Mouse (Mus musculus) forebrain, embryonic 10.5 days (tissue): Measurements from ENCODE around the gene Fgfr2. TPM values are rescaled to one million over a fixed set of nuclear protein-coding genes. Genes with fewer than 3 reads are reported as not detected.

ENCODE experiments used
- DNase-seq: peaks from one replicate; pipeline ENCODE4 v3.0.0-alpha.2; 2017; ENCODE audit warnings: low spot score; ENCODE audit errors: extremely low spot score
- H3K27ac ChIP-seq: fragments of 300-500 bp; sonication (generic); 2 replicates; pipeline ENCODE4 v1.5.1; 2016; ENCODE audit warnings: mild to moderate bottlenecking
- H3K27me3 ChIP-seq: fragments of 300-500 bp; sonication (generic); 2 replicates; pipeline ENCODE4 v1.6.1; 2016; ENCODE audit warnings: mild to moderate bottlenecking; ENCODE audit not compliant: poor library complexity, severe bottlenecking
- H3K36me3 ChIP-seq: fragments of 300-500 bp; sonication (generic); replicated peaks from 2 replicates; pipeline ENCODE4 v1.6.1; 2016; ENCODE audit warnings: mild to moderate bottlenecking, moderate library complexity
- H3K4me1 ChIP-seq: fragments of 300-500 bp; sonication (generic); 2 replicates; pipeline ENCODE4 v1.6.1; 2016
- H3K4me3 ChIP-seq: fragments of 300-500 bp; sonication (generic); 2 replicates; pipeline ENCODE4 v1.5.1; 2016; ENCODE audit warnings: mild to moderate bottlenecking, moderate library complexity
- H3K9me3 ChIP-seq: fragments of 300-500 bp; sonication (generic); 2 replicates; pipeline ENCODE4 v1.6.1; 2016; ENCODE audit warnings: mild to moderate bottlenecking, moderate library complexity
- WGBS: fragments of 180-500 bp; shearing (Covaris S2); methylation state at CpG from one replicate; pipeline ENCODE4 v1.1.7; 2016; 5-methylcytosine and 5-hydroxymethylcytosine counted together
- polyA plus RNA-seq: library from polyadenylated mRNA; unstranded; fragments of >200 nt; fragmentation: Nextera tagmentation; extraction: Ambion mirVana; gene quantifications from 2 replicates; pipeline ENCODE4 v1.2.1, GENCODE M21; 2016

Fgfr2 gene
- polyA plus RNA-seq, 1 experiment from 2014 or later: 55.7 TPM

GRCm38 (mm10) chr7:130316294-130316693 lies 2806.9 kb downstream of the Fgfr2 start:
- 95% methylated on average over 3 of the region's 3 CpGs for WGBS
- Histone ChIP-seq H3K4me3 (no peak overlapping the region), H3K36me3 (no peaks in the 10 kb centered on the region), H3K27ac (no peak overlapping the region), H3K4me1 (peaks cover 18% of the 10 kb centered on the region), H3K27me3 (peaks cover 10% of the 10 kb centered on the region), H3K9me3 (no peaks in the 10 kb centered on the region)
- DNase-seq: no peak

- H3K9me3 ChIP-seq: no peaks in the 10 kb centered on the region
- no peaks in the 10 kb centered on the region for H3K36me3 ChIP-seq
- no peak overlapping the region for H3K4me3 ChIP-seq
- peaks cover 12% of the 10 kb centered on the region; the same call in 1 of the 2 replicates for H3K27me3 ChIP-seq
- peaks cover 16% of the 10 kb centered on the region for H3K4me1 ChIP-seq
- WGBS: 79% methylated on average over 6 of the region's 6 CpGs
- no peak overlapping the region for H3K27ac ChIP-seq
- DNase-seq: no peak
These were observed 2807.9 kb downstream of the Fgfr2 start for GRCm38 (mm10) chr7:130315221-130315620.

- no peak overlapping the region for H3K4me3 ChIP-seq
- peaks cover 11% of the 10 kb centered on the region for H3K4me1 ChIP-seq
- no peak for DNase-seq
- WGBS: 92% methylated on average over 6 of the region's 6 CpGs
- no peak overlapping the region for H3K27ac ChIP-seq
- peaks cover 7% of the 10 kb centered on the region; the same call in 1 of the 2 replicates for H3K27me3 ChIP-seq
- no peaks in the 10 kb centered on the region for H3K36me3 ChIP-seq
- H3K9me3 ChIP-seq: no peaks in the 10 kb centered on the region
These were observed 2808.5 kb downstream of the Fgfr2 start for GRCm38 (mm10) chr7:130314658-130315057.

DNA sequence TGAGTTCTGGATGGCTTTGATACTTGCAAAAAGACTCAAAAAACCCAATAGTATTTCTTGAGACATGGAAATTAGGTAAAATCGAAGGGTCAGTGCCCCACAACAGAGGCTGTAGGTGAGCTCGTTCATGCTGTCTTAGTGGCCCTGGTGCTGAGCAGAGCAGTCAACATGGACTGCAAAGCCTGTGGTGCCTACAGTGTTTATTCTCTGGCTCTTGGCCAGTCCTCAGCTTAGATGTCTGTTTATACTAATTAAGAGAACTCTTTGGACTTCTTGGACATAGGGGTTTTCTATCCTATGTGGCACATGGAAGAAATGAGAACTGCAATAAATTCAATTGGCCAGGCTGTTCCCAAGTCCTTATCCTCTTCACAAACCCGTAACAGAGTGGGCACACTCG lies 2811.8 kb downstream of the Fgfr2 start:
- no peak overlapping the region for H3K4me3 ChIP-seq
- WGBS: 87% methylated on average over 4 of the region's 4 CpGs

GRCm38 (mm10) chr7:130309180-130309579 lies 2814.0 kb downstream of the Fgfr2 start:
- Histone ChIP-seq H3K4me1 (peaks cover 7% of the 10 kb centered on the region), H3K4me3 (no peak overlapping the region), H3K27ac (no peak overlapping the region), H3K9me3 (no peaks in the 10 kb centered on the region), H3K36me3 (no peaks in the 10 kb centered on the region), H3K27me3 (0 out of 2 replicates have a peak, but pooled peaks cover 3% of the 10 kb centered on the region)
- 85% methylated on average over 2 of the region's 2 CpGs for WGBS
- DNase-seq: no peak

More for the DNA sequence above, 2811.8 kb downstream of the Fgfr2 start:
- Histone ChIP-seq H3K9me3 (no peaks in the 10 kb centered on the region), H3K36me3 (no peaks in the 10 kb centered on the region), H3K27me3 (0 out of 2 replicates have a peak, but pooled peaks cover 3% of the 10 kb centered on the region), H3K4me1 (peaks cover 7% of the 10 kb centered on the region), H3K27ac (no peak overlapping the region)
- DNase-seq: no peak

DNA sequence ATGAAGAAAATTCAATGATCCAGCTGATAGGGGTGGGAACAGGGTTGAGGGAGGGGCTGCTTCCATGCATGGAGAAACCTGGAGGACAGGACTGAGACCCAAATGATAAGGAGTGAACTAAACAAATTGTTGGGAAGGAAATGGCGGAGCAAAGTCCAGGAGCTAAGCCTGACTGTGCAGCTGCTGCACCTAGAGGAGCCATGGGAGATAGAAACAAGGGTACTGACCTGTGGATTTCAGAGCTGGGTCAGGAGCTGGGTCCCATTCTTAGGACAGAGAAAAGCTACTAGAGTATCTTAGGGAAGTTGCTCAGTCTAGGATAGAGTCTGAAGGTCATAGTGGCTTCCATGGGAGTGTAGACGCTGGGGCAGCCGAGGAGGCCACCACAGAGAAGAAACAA lies 2816.1 kb downstream of the Fgfr2 start:
- H3K4me1 ChIP-seq: peaks cover 7% of the 10 kb centered on the region
- no peak for DNase-seq
- H3K27ac ChIP-seq: 0 out of 2 replicates have a peak overlapping the region, but pooled peaks have one; percentile 11
- 0 out of 2 replicates have a peak, but pooled peaks cover 3% of the 10 kb centered on the region for H3K27me3 ChIP-seq
- no peaks in the 10 kb centered on the region for H3K36me3 ChIP-seq
- no peaks in the 10 kb centered on the region for H3K9me3 ChIP-seq
- 91% methylated on average over 3 of the region's 3 CpGs for WGBS
- no peak overlapping the region for H3K4me3 ChIP-seq

DNA sequence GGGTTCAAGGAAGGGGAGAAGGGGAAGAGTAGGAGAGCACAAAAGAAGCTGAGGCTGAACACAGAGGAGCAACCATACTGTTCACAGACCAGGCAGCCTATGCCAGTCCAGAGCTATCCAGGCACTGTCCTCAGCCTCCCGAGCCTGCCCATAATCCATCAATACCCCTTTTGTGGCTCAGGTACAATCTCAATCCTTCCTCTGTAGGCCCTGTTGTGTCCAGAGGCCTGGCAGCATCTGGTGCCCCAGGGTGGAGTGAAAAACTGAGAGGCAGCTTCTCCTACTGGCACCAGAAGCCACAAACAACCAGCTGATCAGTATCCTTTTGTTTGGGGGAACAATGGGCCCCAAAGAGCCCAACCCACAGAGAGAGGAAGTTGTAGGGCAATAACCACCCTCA lies 2818.5 kb downstream of the Fgfr2 start:
- DNase-seq: no peak
- H3K4me1 ChIP-seq: peaks cover 4% of the 10 kb centered on the region; the same call in 1 of the 2 replicates
- H3K4me3 ChIP-seq: no peak overlapping the region
- WGBS: 64% methylated on average over 1 of the region's 1 CpGs
- H3K27me3 ChIP-seq: no peaks in the 10 kb centered on the region
- H3K36me3 ChIP-seq: no peaks in the 10 kb centered on the region
- no peaks in the 10 kb centered on the region for H3K9me3 ChIP-seq
- H3K27ac ChIP-seq: no peak overlapping the region

DNA sequence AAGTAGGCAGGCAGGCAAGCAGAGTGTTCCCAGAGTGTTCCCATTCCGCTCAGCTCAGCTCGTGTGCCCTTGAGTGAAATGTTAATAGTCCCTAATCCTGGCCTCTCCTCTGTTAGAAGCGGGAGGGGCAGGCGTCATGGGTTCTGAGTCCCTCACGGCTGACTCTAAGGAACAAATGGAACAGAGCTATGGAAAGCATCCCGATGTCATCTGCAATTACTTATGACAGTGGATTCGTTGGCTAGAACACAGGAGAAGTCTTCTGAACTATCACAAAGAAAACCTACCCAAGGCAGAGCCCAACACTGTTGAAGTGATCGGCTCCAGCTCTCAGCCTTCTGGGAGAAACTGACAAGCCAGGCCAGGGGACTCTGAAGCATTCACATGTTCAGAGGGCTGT lies 2819.7 kb downstream of the Fgfr2 start:
- Histone ChIP-seq H3K27me3 (no peaks in the 10 kb centered on the region), H3K27ac (no peak overlapping the region), H3K9me3 (no peaks in the 10 kb centered on the region), H3K4me1 (peaks cover 13% of the 10 kb centered on the region), H3K36me3 (no peaks in the 10 kb centered on the region), H3K4me3 (no peak overlapping the region)
- no peak for DNase-seq
- 63% methylated on average over 8 of the region's 8 CpGs for WGBS

- Histone ChIP-seq H3K27ac (no peak overlapping the region), H3K4me1 (peaks cover 13% of the 10 kb centered on the region), H3K9me3 (no peaks in the 10 kb centered on the region), H3K4me3 (no peak overlapping the region), H3K27me3 (no peaks in the 10 kb centered on the region), H3K36me3 (no peaks in the 10 kb centered on the region)
- DNase-seq: no peak
- WGBS: 91% methylated on average over 3 of the region's 3 CpGs
These were observed 2822.5 kb downstream of the Fgfr2 start for GRCm38 (mm10) chr7:130300606-130301005.

GRCm38 (mm10) chr7:130298926-130299594 lies 2824.1 kb downstream of the Fgfr2 start:
- Histone ChIP-seq H3K36me3 (no peaks in the 10 kb centered on the region), H3K9me3 (no peaks in the 10 kb centered on the region), H3K4me3 (no peak overlapping the region), H3K4me1 (peaks cover 13% of the 10 kb centered on the region), H3K27me3 (no peaks in the 10 kb centered on the region), H3K27ac (peak overlapping the region; percentile 22; the same call in 1 of the 2 replicates)
- 80% methylated on average over 3 of the region's 3 CpGs for WGBS
- no peak for DNase-seq

DNA sequence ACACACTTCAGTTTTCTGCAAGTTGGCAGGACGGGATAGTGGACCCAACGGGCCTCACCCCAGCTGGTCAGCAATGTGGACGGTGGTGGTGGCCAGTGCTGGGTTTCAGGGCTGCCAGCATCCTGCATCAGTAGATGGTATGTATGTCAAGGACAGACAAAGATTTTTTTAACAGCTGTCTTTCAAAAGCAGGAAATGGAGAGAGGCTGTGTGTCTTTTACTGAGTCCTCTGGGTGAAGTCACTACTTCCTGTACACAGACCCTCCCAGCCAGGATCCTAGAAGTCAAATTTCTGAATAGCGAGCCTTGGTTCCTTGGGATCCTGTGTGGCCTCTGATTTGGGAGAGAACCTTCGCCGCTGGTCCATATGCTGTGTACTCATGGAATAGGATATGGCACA lies 2832.0 kb downstream of the Fgfr2 start:
- Histone ChIP-seq H3K4me1 (peaks cover 44% of the 10 kb centered on the region), H3K4me3 (no peak overlapping the region), H3K36me3 (no peaks in the 10 kb centered on the region), H3K9me3 (no peaks in the 10 kb centered on the region), H3K27me3 (peaks cover 62% of the 10 kb centered on the region), H3K27ac (no peak overlapping the region; the same call in 1 of the 2 replicates)
- 83% methylated on average over 6 of the region's 6 CpGs for WGBS
- no peak for DNase-seq

DNA sequence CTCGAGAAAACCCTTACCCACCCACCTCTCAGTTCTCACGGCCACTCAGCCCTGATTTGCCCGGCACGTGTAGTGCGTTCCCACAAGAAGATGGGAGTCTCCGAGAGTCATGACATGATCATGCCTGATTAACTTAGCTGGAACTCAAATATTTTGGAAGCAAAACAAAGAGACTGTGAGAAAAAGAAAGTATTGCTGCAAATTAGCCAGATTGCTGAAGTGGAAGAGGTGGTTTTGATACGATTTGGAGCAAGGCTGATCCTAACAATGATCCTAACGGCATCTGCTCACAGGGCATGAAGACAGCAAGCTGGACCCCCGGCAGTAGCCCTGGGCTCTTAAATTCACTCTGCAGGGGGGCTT lies 2833.7 kb downstream of the Fgfr2 start:
- no peaks in the 10 kb centered on the region for H3K9me3 ChIP-seq
- H3K27me3 ChIP-seq: peaks cover 69% of the 10 kb centered on the region
- H3K27ac ChIP-seq: peak overlapping the region; percentile 26
- H3K36me3 ChIP-seq: no peaks in the 10 kb centered on the region
- H3K4me3 ChIP-seq: peak overlapping the region; percentile 22; the same call in 1 of the 2 replicates
- 31% methylated on average over 9 of the region's 9 CpGs for WGBS
- no peak for DNase-seq
- peaks cover 44% of the 10 kb centered on the region for H3K4me1 ChIP-seq

DNA sequence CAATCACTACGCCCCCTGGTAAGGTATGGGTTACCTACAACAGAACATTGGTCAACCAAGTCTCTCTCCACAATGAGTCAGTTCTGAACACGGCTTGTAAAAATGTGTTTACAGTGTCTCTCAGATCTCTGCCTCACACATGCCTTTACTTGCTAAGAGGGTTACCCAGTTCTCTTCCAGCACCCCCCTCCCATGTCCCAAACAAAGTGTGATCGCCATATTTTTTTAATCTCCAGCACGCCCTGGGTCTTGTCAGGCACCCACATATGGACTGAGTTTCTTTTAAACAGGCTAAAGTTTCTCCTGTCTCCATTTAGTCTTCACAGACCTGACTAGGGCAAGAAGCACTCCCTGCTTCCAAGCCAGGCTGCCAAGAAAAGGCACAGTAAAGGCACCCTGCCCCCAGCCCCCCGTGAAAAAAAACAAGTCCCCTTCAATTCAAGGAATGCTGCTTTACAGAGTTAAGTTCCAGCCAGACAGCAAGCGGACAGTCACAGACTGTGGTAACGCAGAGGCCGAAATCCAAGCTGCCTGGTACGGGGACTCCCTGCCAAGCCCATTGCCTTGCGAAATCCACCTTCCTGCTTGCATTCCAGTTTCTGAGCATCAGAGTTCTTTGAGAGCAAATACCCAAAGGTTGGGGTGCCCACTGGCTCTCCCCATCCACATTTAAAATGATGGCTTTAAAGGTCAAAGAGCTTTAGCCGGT lies 2834.3 kb downstream of the Fgfr2 start:
- Histone ChIP-seq H3K4me1 (peaks cover 44% of the 10 kb centered on the region), H3K27me3 (peaks cover 69% of the 10 kb centered on the region), H3K27ac (peak overlapping the region; percentile 33), H3K36me3 (no peaks in the 10 kb centered on the region), H3K9me3 (no peaks in the 10 kb centered on the region), H3K4me3 (peak overlapping the region; percentile 22; the same call in 1 of the 2 replicates)
- no peak for DNase-seq
- 44% methylated on average over 11 of the region's 11 CpGs for WGBS
